Mouse (Mus musculus) cerebellum, postnatal 25 days (tissue): ENCODE measurements at regions not wholly inside any gene's neighbourhood (a gene's known extent, or its start where the extent isn't known, plus 50 kb on each side); places are given as distances from the start of the nearest gene placed in this dataset.

Source experiments
- DNase-seq, 2 experiments: peaks; one replicate each; pipeline ENCODE4 v3.0.0; 2021; ENCODE audit warnings: mixed read lengths in 2 of 2

DNA sequence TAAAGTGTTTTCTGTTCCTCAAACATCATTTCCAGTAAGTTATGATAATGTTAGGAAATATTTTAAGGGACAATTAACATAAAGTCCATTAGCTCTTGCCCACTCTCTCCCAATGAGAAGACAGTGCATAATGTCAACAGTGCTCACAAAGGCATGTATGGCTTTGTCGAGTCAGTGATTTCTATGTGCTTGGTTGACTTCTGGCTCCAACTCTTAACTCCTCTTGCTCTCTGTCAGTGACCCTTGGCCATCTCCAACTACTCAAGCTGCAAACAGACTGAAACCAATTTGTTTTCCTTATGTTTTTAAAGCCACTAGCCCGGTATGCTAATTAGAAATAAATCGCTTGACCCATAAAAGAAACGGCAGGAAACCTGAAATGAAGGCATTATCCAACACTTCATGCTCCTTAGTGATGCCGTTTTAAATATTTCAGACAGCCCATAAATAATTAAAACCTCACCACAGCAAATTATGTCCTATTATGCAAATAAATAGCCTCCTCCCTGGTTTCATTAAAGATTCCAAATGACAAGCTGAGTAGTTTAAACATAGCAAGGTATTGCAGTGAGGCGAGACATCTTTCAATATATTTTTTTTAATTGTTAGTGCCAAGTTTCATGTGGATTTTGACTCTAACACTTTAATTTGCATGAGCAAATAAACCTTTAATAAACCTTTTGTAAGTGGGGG lies 1864.6 kb upstream of the Tenm3 start:
- DNase-seq = no peak

DNA sequence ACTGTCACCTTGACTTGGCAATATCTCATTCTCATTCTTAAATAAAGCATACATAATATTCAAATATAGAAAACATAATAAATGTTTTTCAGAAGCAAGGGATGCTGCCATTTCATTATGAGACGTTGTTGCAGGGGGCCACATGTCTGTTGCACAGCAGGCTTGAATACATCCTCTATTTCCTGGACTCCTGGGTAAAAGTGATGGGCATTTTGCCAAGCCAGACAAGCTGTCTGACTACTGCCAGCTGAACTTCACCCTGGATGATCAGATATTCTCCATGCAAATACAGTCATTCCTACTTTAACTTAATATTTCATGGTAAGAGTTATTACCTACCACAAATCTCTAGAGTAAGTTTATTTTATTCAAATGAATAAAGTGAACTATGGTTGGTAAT lies 1860.5 kb upstream of the Tenm3 start:
- peak in 1 of 2 experiments; percentile 14 for DNase-seq

DNA sequence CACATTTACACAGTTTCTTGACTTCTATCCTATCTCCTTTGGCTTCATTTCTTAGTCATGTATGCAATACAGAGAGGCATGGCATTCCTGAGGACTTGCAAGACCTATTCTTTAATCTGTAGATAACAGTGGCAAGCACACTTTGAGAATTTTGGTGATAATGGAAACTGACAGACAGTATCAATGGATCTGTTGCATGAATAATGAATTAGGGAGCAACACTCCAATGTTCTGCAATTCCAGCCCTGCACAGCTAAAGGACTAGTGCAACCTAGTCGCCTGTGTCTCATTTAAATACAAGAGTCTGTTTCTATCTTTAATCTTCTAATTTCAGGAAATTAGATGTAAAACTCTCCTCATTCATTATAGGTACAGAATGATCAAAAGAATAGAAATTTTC lies 1845.3 kb upstream of the Tenm3 start:
- DNase-seq = no peak

DNA sequence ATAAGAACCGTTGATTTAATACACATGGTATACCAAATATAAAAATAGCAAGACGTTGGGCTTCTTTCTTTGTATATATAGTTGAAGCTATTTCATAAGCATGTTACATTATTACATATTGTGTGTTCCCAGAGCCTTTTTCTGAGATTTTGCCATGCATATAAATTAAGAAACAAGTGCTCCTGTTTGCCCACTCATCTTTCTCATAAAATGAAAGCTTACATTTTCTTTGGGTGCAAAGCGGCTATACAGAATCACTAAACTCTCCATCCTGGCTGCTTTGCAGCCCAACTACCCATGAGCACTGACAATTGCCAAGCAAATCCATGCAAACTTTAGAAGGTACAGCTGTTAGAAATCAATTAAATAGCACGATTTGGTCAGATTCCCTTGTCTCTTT lies 1821.6 kb upstream of the Tenm3 start:
- no peak for DNase-seq
